Mouse (Mus musculus) limb, embryonic 14.5 days (tissue): Measurements from ENCODE around the gene Nbea. TPM values are rescaled to one million over a fixed set of nuclear protein-coding genes. Genes with fewer than 3 reads are reported as not detected.

Source experiments
- ATAC-seq: fragments of 200-750 bp; cut with Nextera tagmentation; 2 replicates; pipeline ENCODE4 v1.8.0; 2017; ENCODE audit warnings: low read depth, moderate number of reproducible peaks, moderate TSS enrichment; ENCODE audit not compliant: low FRiP score
- DNase-seq: peaks from one replicate; pipeline ENCODE4 v3.0.0-alpha.2; 2015; ENCODE audit warnings: low spot score
- H3K27ac ChIP-seq: fragments of 300-500 bp; sonication (generic); replicated peaks from 2 replicates; pipeline ENCODE4 v1.5.1; 2014; ENCODE audit warnings: low read depth, mild to moderate bottlenecking, low read length, moderate library complexity, mixed read lengths
- H3K27me3 ChIP-seq: fragments of 300-500 bp; sonication (generic); 2 replicates; pipeline ENCODE4 v1.6.1; 2014; ENCODE audit warnings: low read length, mixed read lengths; ENCODE audit not compliant: control insufficient read depth, insufficient read depth
- H3K36me3 ChIP-seq: fragments of 300-500 bp; sonication (generic); 2 replicates; pipeline ENCODE4 v1.6.1; 2014; ENCODE audit warnings: mild to moderate bottlenecking, low read length, moderate library complexity, mixed read lengths; ENCODE audit not compliant: control insufficient read depth, insufficient read depth
- H3K4me1 ChIP-seq: fragments of 300-500 bp; sonication (generic); 2 replicates; pipeline ENCODE4 v1.6.1; 2014; ENCODE audit warnings: antibody characterized with exemption, low read length, mixed read lengths; ENCODE audit not compliant: control insufficient read depth, insufficient read depth
- H3K4me2 ChIP-seq: fragments of 300-500 bp; sonication (generic); replicated peaks from 2 replicates; pipeline ENCODE4 v1.6.1; 2014; ENCODE audit warnings: low read depth, mild to moderate bottlenecking, low read length, moderate library complexity; ENCODE audit not compliant: severe bottlenecking
- H3K4me3 ChIP-seq: fragments of 300-500 bp; sonication (generic); replicated peaks from 2 replicates; pipeline ENCODE4 v1.5.1; 2014; ENCODE audit warnings: low read length
- H3K9ac ChIP-seq: fragments of 300-500 bp; sonication (generic); 2 replicates; pipeline ENCODE4 v1.6.1; 2014; ENCODE audit warnings: mild to moderate bottlenecking, low read depth, low read length, moderate library complexity; ENCODE audit not compliant: severe bottlenecking
- H3K9me3 ChIP-seq: fragments of 300-500 bp; sonication (generic); 2 replicates; pipeline ENCODE4 v1.6.1; 2016; ENCODE audit warnings: low read length; ENCODE audit not compliant: control insufficient read depth
- POLR2A ChIP-seq: fragments of 200-500 bp; IDR thresholded peaks from 2 replicates; pipeline ENCODE4 v1.8.0; 2012; ENCODE audit warnings: inconsistent platforms, mild to moderate bottlenecking, moderate library complexity, borderline replicate concordance; ENCODE audit not compliant: insufficient read depth, insufficient read length; ENCODE audit errors: extremely low read depth
- WGBS: fragments of 180-500 bp; shearing (Covaris S2); extraction: QIAGEN DNeasy Blood & Tissue Kit; methylation state at CpG from one replicate; pipeline ENCODE4 v1.1.7; 2014; 5-methylcytosine and 5-hydroxymethylcytosine counted together
- polyA plus RNA-seq, 2 experiments: library from polyadenylated mRNA; depleted of rRNA in 1 of 2; stranded (reverse) in 1 of 2; unstranded in 1 of 2; fragments of >200 nt; fragmentation: Nextera tagmentation in 1 of 2; extraction: Ambion mirVana in 1 of 2; gene quantifications; 2 replicates each; pipeline versions ENCODE4 v1.2.1 to v1.2.3; 2012 to 2014

The Nbea gene
- polyA plus RNA-seq, 2 experiments, result 20.6 to 34.1 TPM

- H3K9ac ChIP-seq, result no peak overlapping the region
- WGBS, result 90% methylated on average over 6 of the region's 6 CpGs
- H3K4me2 ChIP-seq, result no peak overlapping the region
- H3K9me3 ChIP-seq, result no peaks in the 10 kb centered on the region
- H3K27me3 ChIP-seq, result no peaks in the 10 kb centered on the region
- no peak for ATAC-seq
- no peak for TF ChIP-seq POLR2A
- DNase-seq, result no peak
- no peak overlapping the region for H3K4me3 ChIP-seq
- no peak overlapping the region for H3K27ac ChIP-seq
- no peaks in the 10 kb centered on the region for H3K36me3 ChIP-seq
- peaks cover 11% of the 10 kb centered on the region; the same call in 1 of the 2 replicates for H3K4me1 ChIP-seq
Observed at GRCm38 (mm10) chr3:55753872-55754271, 429.6 kb downstream of the Nbea start.

DNA sequence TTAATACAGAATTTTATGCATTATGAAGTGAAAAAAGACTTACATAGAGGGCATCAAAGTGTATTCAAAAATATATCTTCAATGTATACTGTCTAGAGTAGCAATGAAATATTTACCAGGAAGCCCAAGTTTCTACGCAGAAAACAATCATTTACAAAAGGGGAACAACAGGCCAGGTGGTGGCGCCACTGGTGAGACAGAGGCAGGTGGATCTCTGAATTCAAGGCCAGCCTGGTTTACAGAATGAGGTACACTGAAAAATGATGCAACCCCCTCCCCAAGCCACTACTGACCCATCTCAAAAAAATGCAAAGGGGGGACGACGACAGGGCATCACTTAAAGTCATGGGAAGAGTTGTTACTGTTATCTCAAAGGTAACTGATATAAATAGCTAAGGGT, 430.9 kb downstream of the Nbea start:
- Histone ChIP-seq H3K4me1 (peaks cover 11% of the 10 kb centered on the region; the same call in 1 of the 2 replicates), H3K27me3 (no peaks in the 10 kb centered on the region), H3K9me3 (no peaks in the 10 kb centered on the region), H3K27ac (no peak overlapping the region), H3K36me3 (no peaks in the 10 kb centered on the region), H3K9ac (no peak overlapping the region), H3K4me3 (no peak overlapping the region), H3K4me2 (no peak overlapping the region)
- no peak for TF ChIP-seq POLR2A
- ATAC-seq (no peak), DNase-seq (no peak)
- 88% methylated on average over 4 of the region's 4 CpGs for WGBS

GRCm38 (mm10) chr3:55751363-55751762, 432.1 kb downstream of the Nbea start:
- ATAC-seq (no peak), DNase-seq (no peak)
- Histone ChIP-seq H3K9ac (no peak overlapping the region), H3K4me3 (no peak overlapping the region), H3K9me3 (no peaks in the 10 kb centered on the region), H3K27me3 (no peaks in the 10 kb centered on the region), H3K4me2 (no peak overlapping the region), H3K36me3 (no peaks in the 10 kb centered on the region), H3K27ac (no peak overlapping the region), H3K4me1 (peaks cover 11% of the 10 kb centered on the region; the same call in 1 of the 2 replicates)
- TF ChIP-seq POLR2A, result no peak
- WGBS, result 32% methylated on average over 5 of the region's 5 CpGs

DNA sequence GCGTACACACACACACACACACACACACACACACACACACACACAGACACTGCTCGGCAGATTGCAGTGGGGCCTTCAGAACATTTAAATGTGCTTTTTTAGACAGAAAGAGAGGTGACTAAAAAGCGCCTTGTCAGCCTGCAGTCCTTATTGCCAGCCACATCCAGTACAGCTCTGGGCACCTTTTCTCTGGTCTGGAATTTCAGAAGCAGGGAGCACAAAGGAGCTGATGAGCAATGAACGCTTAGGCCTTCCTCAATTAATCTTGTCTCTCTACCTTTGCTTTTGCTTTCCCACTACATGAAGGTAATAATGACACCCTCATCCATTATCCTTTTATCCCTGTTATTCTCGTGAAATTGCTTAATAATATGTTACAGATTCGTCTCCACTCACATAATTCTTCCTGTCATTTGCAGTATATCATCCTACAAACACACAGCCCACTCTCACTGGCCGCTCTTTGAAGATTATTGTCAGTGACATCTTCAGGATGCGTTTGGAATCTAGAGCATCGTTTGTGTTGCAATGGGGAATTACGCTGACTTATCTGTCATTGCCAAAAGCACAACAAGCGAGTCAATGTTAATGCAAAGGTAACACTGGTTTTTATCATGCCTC, 432.9 kb downstream of the Nbea start:
- no peaks in the 10 kb centered on the region for H3K27me3 ChIP-seq
- 51% methylated on average over 11 of the region's 11 CpGs for WGBS
- no peak overlapping the region for H3K4me2 ChIP-seq
- no peak overlapping the region for H3K4me3 ChIP-seq
- no peak for TF ChIP-seq POLR2A
- H3K27ac ChIP-seq, result no peak overlapping the region
- H3K9ac ChIP-seq, result no peak overlapping the region
- H3K9me3 ChIP-seq, result no peaks in the 10 kb centered on the region
- no peak for DNase-seq
- 0 out of 2 replicates have a peak, but pooled peaks cover 6% of the 10 kb centered on the region for H3K4me1 ChIP-seq
- ATAC-seq, result no peak
- H3K36me3 ChIP-seq, result no peaks in the 10 kb centered on the region

DNA sequence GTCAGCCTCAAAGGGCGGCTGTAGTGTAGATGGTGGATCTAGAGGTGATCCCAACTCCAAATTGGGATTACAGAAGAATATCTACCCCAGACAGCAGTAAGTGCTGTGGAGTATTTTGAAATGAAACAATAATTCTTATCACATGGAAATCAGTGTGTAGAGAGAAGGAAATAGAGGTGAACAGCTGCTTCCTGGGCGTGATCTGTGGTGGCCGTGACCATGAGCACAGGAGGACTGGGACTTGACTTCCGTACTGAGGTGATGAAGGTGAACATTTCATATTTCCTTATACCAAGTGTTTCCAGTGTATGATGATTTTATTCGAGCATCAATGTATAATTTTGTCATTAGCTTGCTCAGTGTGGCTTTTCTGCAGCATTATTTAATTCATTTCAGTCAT, 439.6 kb downstream of the Nbea start:
- no peak overlapping the region for H3K4me2 ChIP-seq
- H3K27me3 ChIP-seq, result no peaks in the 10 kb centered on the region
- H3K9me3 ChIP-seq, result no peaks in the 10 kb centered on the region
- ATAC-seq (no peak), DNase-seq (no peak)
- 0 out of 2 replicates have a peak, but pooled peaks cover 5% of the 10 kb centered on the region for H3K4me1 ChIP-seq
- no peak overlapping the region for H3K9ac ChIP-seq
- H3K4me3 ChIP-seq, result no peak overlapping the region
- H3K36me3 ChIP-seq, result no peaks in the 10 kb centered on the region
- H3K27ac ChIP-seq, result no peak overlapping the region
- no peak for TF ChIP-seq POLR2A
- 88% methylated on average over 5 of the region's 5 CpGs for WGBS
